Mouse (Mus musculus) hindbrain, embryonic 16.5 days (tissue): ENCODE measurements around the gene Adssl1. TPM values are rescaled to one million over a fixed set of nuclear protein-coding genes. Genes with fewer than 3 reads are reported as not detected.

Experiments used
- ATAC-seq: fragments of 200-750 bp; cut with Nextera tagmentation; 2 replicates; pipeline ENCODE4 v1.8.0; 2017; ENCODE audit warnings: moderate TSS enrichment, moderate library complexity
- H3K27ac ChIP-seq: fragments of 300-500 bp; sonication (generic); 2 replicates; pipeline ENCODE4 v1.5.1; 2014; ENCODE audit warnings: low read depth, mild to moderate bottlenecking, control low read depth, low read length, moderate library complexity
- H3K27me3 ChIP-seq: fragments of 300-500 bp; sonication (generic); replicated peaks from 2 replicates; pipeline ENCODE4 v1.6.1; 2014; ENCODE audit warnings: low read length; ENCODE audit not compliant: control insufficient read depth, insufficient read depth
- H3K36me3 ChIP-seq: fragments of 300-500 bp; sonication (generic); 2 replicates; pipeline ENCODE4 v1.6.1; 2014; ENCODE audit warnings: mild to moderate bottlenecking, low read length, moderate library complexity, mixed read lengths; ENCODE audit not compliant: control insufficient read depth, insufficient read depth
- H3K4me1 ChIP-seq: fragments of 300-500 bp; sonication (generic); 2 replicates; pipeline ENCODE4 v1.6.1; 2014; ENCODE audit warnings: low read depth, low read length; ENCODE audit not compliant: control insufficient read depth, insufficient read depth
- H3K4me2 ChIP-seq: fragments of 300-500 bp; sonication (generic); 2 replicates; pipeline ENCODE4 v1.6.1; 2014; ENCODE audit warnings: mild to moderate bottlenecking, low read length, control low read depth, moderate library complexity
- H3K4me3 ChIP-seq: fragments of 300-500 bp; sonication (generic); 2 replicates; pipeline ENCODE4 v1.5.1; 2014; ENCODE audit warnings: mild to moderate bottlenecking, low read length, control low read depth, moderate library complexity
- H3K9ac ChIP-seq: fragments of 300-500 bp; sonication (generic); 2 replicates; pipeline ENCODE4 v1.6.1; 2014; ENCODE audit warnings: low read depth, mild to moderate bottlenecking, control low read depth, low read length, moderate library complexity
- H3K9me3 ChIP-seq: fragments of 300-500 bp; sonication (generic); 2 replicates; pipeline ENCODE4 v1.6.1; 2014; ENCODE audit warnings: mild to moderate bottlenecking, low read length, moderate library complexity; ENCODE audit not compliant: control insufficient read depth
- WGBS: fragments of 180-500 bp; shearing (Covaris S2); extraction: QIAGEN DNeasy Blood & Tissue Kit; methylation state at CpG from one replicate; pipeline ENCODE4 v1.1.7; 2014; 5-methylcytosine and 5-hydroxymethylcytosine counted together
- polyA plus RNA-seq: library from polyadenylated mRNA; unstranded; fragments of >200 nt; fragmentation: Nextera tagmentation; extraction: Ambion mirVana; gene quantifications from 2 replicates; pipeline ENCODE4 v1.2.1, GENCODE M21; 2015

Adssl1 gene
- polyA plus RNA-seq, 1 experiment from 2014 or later: 7.7 TPM

GRCm38 (mm10) chr12:112579926-112580325 is 39.9 kb upstream of the Adssl1 start:
- Histone ChIP-seq H3K9me3 (no peaks in the 10 kb centered on the region), H3K9ac (no peak overlapping the region), H3K27me3 (0 out of 2 replicates have a peak, but pooled peaks cover 2% of the 10 kb centered on the region), H3K36me3 (no peaks in the 10 kb centered on the region), H3K27ac (no peak overlapping the region), H3K4me1 (peaks cover 2% of the 10 kb centered on the region; the same call in 1 of the 2 replicates), H3K4me3 (no peak overlapping the region), H3K4me2 (no peak overlapping the region)
- ATAC-seq: no peak
- WGBS: 84% methylated on average over 8 of the region's 8 CpGs

DNA sequence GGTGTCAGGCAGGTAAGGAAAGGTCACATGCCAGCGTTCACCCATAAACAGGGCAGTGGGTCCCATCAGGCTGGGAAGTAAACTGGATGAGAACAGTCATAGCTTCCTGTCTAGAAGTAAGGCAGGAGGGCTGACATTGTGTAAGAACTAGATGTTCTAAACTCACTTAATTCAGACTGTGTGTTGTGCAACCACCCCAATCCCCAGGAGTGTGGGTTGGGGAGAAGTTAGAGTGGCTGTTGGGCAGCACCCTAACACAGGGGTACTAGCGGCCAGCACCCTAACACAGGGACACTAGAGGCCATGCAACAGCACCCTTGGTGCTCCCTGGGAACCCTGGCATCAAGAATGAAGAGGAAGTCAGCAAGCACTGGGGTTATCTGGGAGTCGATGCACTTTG is 38.7 kb upstream of the Adssl1 start:
- peaks cover 2% of the 10 kb centered on the region; the same call in 1 of the 2 replicates for H3K4me1 ChIP-seq
- H3K4me3 ChIP-seq: no peak overlapping the region
- H3K4me2 ChIP-seq: no peak overlapping the region
- H3K27me3 ChIP-seq: 0 out of 2 replicates have a peak, but pooled peaks cover 2% of the 10 kb centered on the region
- H3K9me3 ChIP-seq: no peaks in the 10 kb centered on the region
- WGBS: 83% methylated on average over 3 of the region's 3 CpGs
- no peak for ATAC-seq
- H3K27ac ChIP-seq: no peak overlapping the region
- H3K36me3 ChIP-seq: no peaks in the 10 kb centered on the region
- no peak overlapping the region for H3K9ac ChIP-seq

GRCm38 (mm10) chr12:112584954-112585353 is 34.9 kb upstream of the Adssl1 start:
- no peak for ATAC-seq
- no peak overlapping the region for H3K27ac ChIP-seq
- no peaks in the 10 kb centered on the region for H3K9me3 ChIP-seq
- no peak overlapping the region for H3K4me2 ChIP-seq
- H3K36me3 ChIP-seq: no peaks in the 10 kb centered on the region
- peaks cover 16% of the 10 kb centered on the region for H3K4me1 ChIP-seq
- H3K9ac ChIP-seq: no peak overlapping the region
- H3K27me3 ChIP-seq: peaks cover 17% of the 10 kb centered on the region
- H3K4me3 ChIP-seq: no peak overlapping the region
- 75% methylated on average over 7 of the region's 7 CpGs for WGBS

DNA sequence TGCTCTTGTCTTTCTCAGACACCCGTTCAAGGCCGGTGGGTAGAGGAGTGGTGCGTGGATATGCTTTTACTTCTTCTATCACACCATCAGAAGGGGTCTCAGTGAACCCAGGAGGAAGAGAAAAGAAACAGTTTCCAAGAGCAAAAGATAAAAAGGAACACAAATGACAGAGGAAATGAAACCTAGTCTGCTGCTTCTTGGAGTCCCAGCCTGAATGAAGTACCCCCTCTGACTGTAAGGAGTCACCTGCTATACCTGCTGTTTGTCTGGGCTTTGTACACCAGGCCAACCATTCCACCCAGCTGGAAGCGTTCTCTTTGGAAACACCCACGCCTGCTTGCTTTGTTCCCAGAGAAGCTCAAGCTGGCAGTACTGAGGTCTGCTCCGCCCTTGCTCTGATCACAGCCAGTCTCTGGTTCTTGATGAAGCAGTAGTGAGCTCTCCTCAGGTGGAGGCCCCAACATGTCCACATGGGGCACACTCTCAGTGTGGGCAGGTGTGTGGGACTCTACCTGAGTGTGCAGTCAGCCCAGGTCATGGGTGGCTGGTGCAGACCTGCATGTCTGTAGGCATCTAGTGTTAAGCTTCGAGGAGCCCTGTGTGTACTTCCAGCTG is 33.8 kb upstream of the Adssl1 start:
- Histone ChIP-seq H3K4me3 (no peak overlapping the region), H3K27me3 (peaks cover 17% of the 10 kb centered on the region), H3K9me3 (no peaks in the 10 kb centered on the region), H3K4me1 (peaks cover 16% of the 10 kb centered on the region), H3K9ac (no peak overlapping the region), H3K4me2 (no peak overlapping the region), H3K27ac (no peak overlapping the region), H3K36me3 (no peaks in the 10 kb centered on the region)
- no peak for ATAC-seq
- 68% methylated on average over 7 of the region's 7 CpGs for WGBS

DNA sequence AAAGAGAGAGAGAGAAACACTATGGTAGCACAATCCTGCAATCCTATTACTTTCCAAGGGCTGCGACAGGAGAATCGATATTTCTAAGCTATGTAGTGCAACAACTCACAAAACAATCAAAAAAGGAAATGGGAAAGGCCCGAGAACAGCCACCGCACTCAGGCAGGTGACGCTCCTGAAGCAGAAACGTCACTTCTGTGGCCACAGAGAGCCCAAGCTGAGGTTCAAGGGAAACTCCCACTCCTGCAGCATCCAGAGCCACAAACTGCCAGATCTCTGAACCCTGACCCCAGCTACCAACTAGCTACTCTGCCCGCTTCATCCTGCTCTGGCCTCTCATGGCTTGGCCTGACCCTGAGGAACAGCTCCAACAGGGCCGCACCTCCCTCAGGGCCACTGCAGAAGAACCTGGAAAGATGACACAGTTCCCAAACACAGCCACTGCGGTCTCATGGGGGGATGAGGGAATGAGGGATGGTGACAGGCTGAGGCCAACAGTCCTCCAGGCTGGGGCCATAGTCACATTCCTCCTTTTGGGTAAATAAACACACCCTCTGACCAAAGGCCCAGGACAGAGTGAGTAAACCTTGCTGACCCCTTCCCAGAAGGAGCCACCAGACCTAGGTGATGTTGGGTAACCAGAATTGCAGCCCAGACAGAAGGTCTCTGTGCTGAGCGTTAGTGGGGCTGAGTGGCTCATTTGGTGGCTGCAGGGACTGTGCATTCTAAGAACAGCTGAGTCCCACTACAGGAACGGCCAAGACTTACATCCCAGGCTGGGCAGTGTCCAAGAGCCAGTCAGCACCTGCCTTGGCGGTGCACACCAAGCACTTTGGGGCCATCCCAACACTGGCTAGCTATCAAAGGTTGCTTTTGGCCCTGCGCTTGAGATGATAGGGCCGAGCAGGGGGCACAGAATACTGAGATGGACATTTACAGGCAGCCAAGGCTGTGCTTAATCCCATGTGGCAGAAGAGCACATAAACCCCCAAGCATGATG is 32.4 kb upstream of the Adssl1 start:
- Histone ChIP-seq H3K4me3 (no peak overlapping the region), H3K27me3 (peaks cover 17% of the 10 kb centered on the region), H3K4me1 (peaks cover 16% of the 10 kb centered on the region), H3K9me3 (no peaks in the 10 kb centered on the region), H3K36me3 (no peaks in the 10 kb centered on the region), H3K9ac (no peak overlapping the region), H3K27ac (no peak overlapping the region), H3K4me2 (no peak overlapping the region)
- WGBS: 73% methylated on average over 14 of the region's 14 CpGs
- ATAC-seq: no peak

- peak within 1 kb of the TSS; percentile 64 for H3K4me2 ChIP-seq
- H3K4me1 ChIP-seq: peaks cover 16% of the 10 kb centered on the region
- no peak within 1 kb of the TSS for H3K27ac ChIP-seq
- WGBS: 1% methylated on average over 40 of the region's 60 CpGs
- H3K4me3 ChIP-seq: peak within 1 kb of the TSS; percentile 42
- peaks cover 17% of the 10 kb centered on the region for H3K27me3 ChIP-seq
- H3K36me3 ChIP-seq: no peaks in the 10 kb centered on the region
- H3K9me3 ChIP-seq: no peaks in the 10 kb centered on the region
- peak within 1 kb of the TSS; percentile 60 for H3K9ac ChIP-seq
- peak; percentile 83 for ATAC-seq
These were observed 31.2 kb upstream of the Adssl1 start, which contains the start of gene Inf2 for GRCm38 (mm10) chr12:112588426-112589256. TSS of gene Inf2 (plus strand) at chr12:112588784.

DNA sequence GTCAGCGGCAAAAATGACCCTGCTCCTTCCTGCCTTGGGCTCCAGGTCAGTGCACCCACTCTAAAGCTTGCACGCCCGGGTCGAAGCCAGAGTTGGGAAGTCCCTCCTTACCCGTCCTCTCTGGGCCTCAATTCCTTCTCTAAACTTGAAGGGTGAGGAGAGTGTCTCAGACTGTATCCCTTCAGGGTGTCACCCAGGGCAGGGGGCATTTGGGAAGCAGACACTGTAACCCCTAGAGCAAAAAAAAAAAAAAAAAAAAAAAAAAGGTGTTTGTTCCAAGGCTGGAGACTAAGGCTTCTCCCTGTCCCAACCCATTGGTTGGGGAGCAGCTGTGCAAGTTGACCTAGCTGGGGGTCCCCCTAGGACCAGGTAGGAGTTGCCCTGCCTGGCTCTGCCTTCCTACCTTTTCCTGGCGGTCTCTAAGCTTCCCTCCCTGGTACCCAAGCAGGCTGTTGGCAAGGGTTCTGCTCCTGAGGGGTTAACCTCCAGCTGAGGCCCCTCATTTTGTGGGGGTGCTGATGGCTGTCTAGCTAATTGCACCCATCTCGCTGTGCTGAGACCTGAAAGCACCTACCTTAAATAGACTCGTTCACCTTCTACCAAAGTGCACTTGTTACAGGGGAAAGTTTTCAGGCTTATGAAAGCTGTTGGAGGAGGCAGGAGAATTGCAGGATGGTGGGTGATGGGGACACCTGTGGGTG is 30.2 kb upstream of the Adssl1 start:
- Histone ChIP-seq H3K27ac (no peak overlapping the region), H3K4me1 (peaks cover 21% of the 10 kb centered on the region), H3K27me3 (peaks cover 17% of the 10 kb centered on the region), H3K4me3 (peak overlapping the region; percentile 42), H3K4me2 (peak overlapping the region; percentile 64), H3K9me3 (no peaks in the 10 kb centered on the region), H3K9ac (no peak overlapping the region; the same call in 1 of the 2 replicates), H3K36me3 (no peaks in the 10 kb centered on the region)
- ATAC-seq: no peak
- WGBS: 64% methylated on average over 8 of the region's 8 CpGs

GRCm38 (mm10) chr12:112590566-112591239 is 29.1 kb upstream of the Adssl1 start:
- no peak overlapping the region for H3K4me3 ChIP-seq
- no peaks in the 10 kb centered on the region for H3K9me3 ChIP-seq
- H3K4me1 ChIP-seq: peaks cover 29% of the 10 kb centered on the region
- no peaks in the 10 kb centered on the region for H3K36me3 ChIP-seq
- H3K9ac ChIP-seq: no peak overlapping the region
- no peak overlapping the region for H3K4me2 ChIP-seq
- H3K27me3 ChIP-seq: peaks cover 17% of the 10 kb centered on the region
- H3K27ac ChIP-seq: no peak overlapping the region
- WGBS: 57% methylated on average over 8 of the region's 8 CpGs
- ATAC-seq: no peak
